In genomic region chr5:141540193-141540592, GRCm38 (mm10) we compare ENCODE assay signal across 14 mouse cellular contexts.
"Had no signal": no experiment of that assay in that cellular context is flagged by ENCODE, and none has a peak within 500 bp of the region (broad histone marks: within the 10 kb centered on the region; RNA-seq: fewer than 3 reads in every experiment).

No protein-coding gene starts in this region.

- H3K4me2 ChIP-seq: limb, embryonic 12.5 days; liver, embryonic 11.5 days; midbrain, embryonic 12.5 days; stomach, embryonic 15.5 days had no signal

- H3K9me3 ChIP-seq: limb, embryonic 12.5 days; midbrain, embryonic 12.5 days; stomach, embryonic 15.5 days had no signal

- H3K27me3 ChIP-seq: limb, embryonic 12.5 days; megakaryocyte, embryonic 14.5 days; midbrain, embryonic 12.5 days; stomach, embryonic 15.5 days had no signal

- H3K4me1 ChIP-seq: megakaryocyte, embryonic 14.5 days; stomach, embryonic 15.5 days had no signal

- H3K4me3 ChIP-seq: limb, embryonic 12.5 days; megakaryocyte, embryonic 14.5 days; midbrain, embryonic 12.5 days; stomach, embryonic 15.5 days had no signal

- H3K9ac ChIP-seq: limb, embryonic 12.5 days; midbrain, embryonic 12.5 days; stomach, embryonic 15.5 days had no signal

- H3K36me3 ChIP-seq: limb, embryonic 12.5 days; midbrain, embryonic 12.5 days; stomach, embryonic 15.5 days had no signal

- H3K27ac ChIP-seq: limb, embryonic 12.5 days; macrophage; midbrain, embryonic 12.5 days; stomach, embryonic 15.5 days had no signal

- DNase-seq: kidney, adult 8-10 months; kidney, postnatal 14 days; layer of hippocampus, adult 9-11 months; layer of hippocampus, postnatal 36 days; right cerebral cortex, postnatal 14 days; thymus, postnatal 4 days had no signal

- ATAC-seq: inflammation-experienced regulatory T-cells, adult 6 months; midbrain, embryonic 16.5 days had no signal
